Mouse (Mus musculus) ES-E14 (cell line): ENCODE results near the gene Aire.

ENCODE experiments used
- HCFC1 ChIP-seq: IDR thresholded peaks from 2 replicates; pipeline ENCODE4 v1.6.1; 2012; ENCODE audit warnings: low read length, inconsistent platforms, borderline replicate concordance; ENCODE audit not compliant: insufficient read depth
- MAFK ChIP-seq: IDR thresholded peaks from 2 replicates; pipeline ENCODE4 v1.6.1; 2014; ENCODE audit warnings: mild to moderate bottlenecking, low read depth, low read length, inconsistent platforms; ENCODE audit not compliant: insufficient read depth
- ZC3H11A ChIP-seq: IDR thresholded peaks from 2 replicates; pipeline ENCODE4 v1.6.1; 2012; ENCODE audit warnings: low read depth, mild to moderate bottlenecking, inconsistent platforms, low read length, borderline replicate concordance
- ZNF384 ChIP-seq: IDR thresholded peaks from 2 replicates; pipeline ENCODE4 v1.6.1; 2012; ENCODE audit warnings: low read depth, low read length, inconsistent platforms

DNA sequence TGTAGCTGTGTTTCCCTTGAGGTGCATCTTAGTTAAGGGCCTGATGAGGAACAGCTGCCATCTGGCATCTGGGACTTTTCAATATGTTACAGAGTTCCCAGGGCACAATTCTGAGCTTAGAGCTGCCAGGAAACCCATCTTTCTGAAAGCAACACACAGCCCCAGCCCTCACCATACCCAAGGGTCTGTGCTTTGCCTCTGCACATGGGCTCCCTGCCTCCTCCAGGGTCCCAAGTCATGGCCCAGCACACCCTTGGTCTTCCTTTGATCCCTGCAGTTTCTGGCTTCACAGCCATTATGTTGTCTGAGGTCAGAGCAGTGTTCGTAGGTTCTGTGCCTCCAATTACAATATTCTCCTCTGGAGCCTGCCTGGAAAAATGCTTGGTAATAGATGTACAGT is 14.3 kb downstream of the Aire start:
- TF ChIP-seq ZNF384: no peak
- no peak for TF ChIP-seq ZC3H11A
- no peak for TF ChIP-seq MAFK
- no peak for TF ChIP-seq HCFC1
